Mouse (Mus musculus) midbrain, postnatal 0 days (tissue): ENCODE measurements at regions not wholly inside any gene's neighbourhood (a gene's known extent, or its start where the extent isn't known, plus 50 kb on each side); places are given as distances from the start of the nearest gene placed in this dataset.
A peak's percentile ranks its signal among the peaks of the same experiment; 100 is the strongest.

Experiments
- ATAC-seq: fragments of 200-750 bp; cut with Nextera tagmentation; 2 replicates; pipeline ENCODE4 v1.8.0; 2017; ENCODE audit warnings: moderate number of reproducible peaks, mild to moderate bottlenecking, moderate TSS enrichment, moderate library complexity; ENCODE audit not compliant: low FRiP score
- DNase-seq: peaks from one replicate; pipeline ENCODE4 v3.0.0-alpha.2; 2015; ENCODE audit warnings: low spot score
- H3K27ac ChIP-seq: fragments of 300-500 bp; sonication (generic); 2 replicates; pipeline ENCODE4 v1.5.1; 2014; ENCODE audit warnings: low read depth, mild to moderate bottlenecking, low read length, mixed read lengths
- H3K27me3 ChIP-seq: fragments of 300-500 bp; sonication (generic); 2 replicates; pipeline ENCODE4 v1.6.1; 2014; ENCODE audit warnings: low read length, control low read depth, mixed read lengths; ENCODE audit not compliant: insufficient read depth
- H3K36me3 ChIP-seq: fragments of 300-500 bp; sonication (generic); 2 replicates; pipeline ENCODE4 v1.6.1; 2014; ENCODE audit warnings: low read length, control low read depth, mixed read lengths; ENCODE audit not compliant: insufficient read depth
- H3K4me1 ChIP-seq: fragments of 300-500 bp; sonication (generic); 2 replicates; pipeline ENCODE4 v1.6.1; 2014; ENCODE audit warnings: mild to moderate bottlenecking, control low read depth, antibody characterized with exemption, low read length, mixed read lengths; ENCODE audit not compliant: insufficient read depth
- H3K4me2 ChIP-seq: fragments of 300-500 bp; sonication (generic); 2 replicates; pipeline ENCODE4 v1.6.1; 2014; ENCODE audit warnings: low read depth, mild to moderate bottlenecking, low read length, mixed read lengths; ENCODE audit not compliant: poor library complexity, severe bottlenecking
- H3K4me3 ChIP-seq: fragments of 300-500 bp; sonication (generic); 2 replicates; pipeline ENCODE4 v1.5.1; 2014; ENCODE audit warnings: low read depth, mild to moderate bottlenecking, low read length, moderate library complexity
- H3K9ac ChIP-seq: fragments of 300-500 bp; sonication (generic); replicated peaks from 2 replicates; pipeline ENCODE4 v1.6.1; 2014; ENCODE audit warnings: mild to moderate bottlenecking, low read length, moderate library complexity, mixed read lengths; ENCODE audit not compliant: poor library complexity, severe bottlenecking
- H3K9me3 ChIP-seq: fragments of 300-500 bp; sonication (generic); 2 replicates; pipeline ENCODE4 v1.6.1; 2016; ENCODE audit warnings: low read length, control low read depth
- CTCF ChIP-seq: IDR thresholded peaks from 2 replicates; pipeline ENCODE4 v1.5.1; 2016; ENCODE audit warnings: antibody characterized with exemption, mild to moderate bottlenecking
- WGBS: fragments of 180-500 bp; shearing (Covaris S2); extraction: QIAGEN DNeasy Blood & Tissue Kit; methylation state at CpG from one replicate; pipeline ENCODE4 v1.1.7; 2014; 5-methylcytosine and 5-hydroxymethylcytosine counted together

DNA sequence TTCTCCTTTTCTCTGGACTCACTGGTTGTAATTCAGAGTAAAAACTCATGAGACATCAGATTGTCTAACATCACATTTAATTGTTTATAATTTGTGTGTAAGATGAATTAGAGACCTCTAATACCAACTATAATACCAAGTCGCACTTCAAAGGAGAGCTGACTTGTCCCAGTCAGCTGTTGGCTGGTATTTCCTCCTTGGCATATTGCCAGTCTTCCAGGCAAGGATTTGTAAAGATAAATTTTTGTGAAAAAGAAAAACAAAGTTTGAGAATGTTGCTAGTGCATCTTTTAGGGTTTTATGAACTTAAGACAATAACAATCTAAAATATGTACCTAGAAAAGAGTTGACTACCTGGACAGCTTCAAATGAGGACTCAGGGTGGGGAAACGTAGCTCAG is 321.7 kb upstream of the Gm5148 start:
- Histone ChIP-seq H3K9ac (no peak overlapping the region), H3K9me3 (no peaks in the 10 kb centered on the region), H3K4me3 (no peak overlapping the region), H3K27me3 (no peaks in the 10 kb centered on the region), H3K27ac (no peak overlapping the region), H3K4me2 (no peak overlapping the region), H3K36me3 (no peaks in the 10 kb centered on the region), H3K4me1 (no peaks in the 10 kb centered on the region)
- ATAC-seq (no peak), DNase-seq (peak; percentile 19)
- no peak for TF ChIP-seq CTCF
- 71% methylated on average over 2 of the region's 2 CpGs for WGBS

DNA sequence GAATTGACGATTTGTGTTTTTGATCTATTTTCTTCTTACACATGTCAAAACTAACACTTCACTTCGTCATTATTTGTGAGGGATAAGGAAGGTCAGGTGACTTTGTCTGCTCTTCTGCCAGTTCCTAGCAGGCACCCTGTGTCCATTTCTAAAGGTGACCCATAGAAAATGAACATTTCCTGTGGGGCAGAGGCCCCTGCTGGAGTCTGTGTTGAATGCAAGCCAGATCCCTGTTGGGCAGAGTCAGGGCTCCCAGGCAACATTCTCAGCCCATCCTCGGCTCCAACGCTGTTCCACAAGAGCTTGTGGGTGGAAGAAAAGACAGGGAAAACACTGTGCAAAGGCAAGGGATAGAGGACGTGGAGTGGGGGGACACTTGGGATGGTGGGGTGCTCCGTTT is 321.2 kb upstream of the Gm5148 start:
- DNase-seq, result peak; percentile 48
- ATAC-seq, result no peak
- H3K36me3 ChIP-seq, result no peaks in the 10 kb centered on the region
- H3K9me3 ChIP-seq, result no peaks in the 10 kb centered on the region
- H3K4me2 ChIP-seq, result no peak overlapping the region
- H3K9ac ChIP-seq, result no peak overlapping the region
- TF ChIP-seq CTCF, result peak; percentile 63
- 51% methylated on average over 6 of the region's 6 CpGs for WGBS
- no peak overlapping the region for H3K4me3 ChIP-seq
- no peaks in the 10 kb centered on the region for H3K4me1 ChIP-seq
- no peak overlapping the region for H3K27ac ChIP-seq
- H3K27me3 ChIP-seq, result no peaks in the 10 kb centered on the region

DNA sequence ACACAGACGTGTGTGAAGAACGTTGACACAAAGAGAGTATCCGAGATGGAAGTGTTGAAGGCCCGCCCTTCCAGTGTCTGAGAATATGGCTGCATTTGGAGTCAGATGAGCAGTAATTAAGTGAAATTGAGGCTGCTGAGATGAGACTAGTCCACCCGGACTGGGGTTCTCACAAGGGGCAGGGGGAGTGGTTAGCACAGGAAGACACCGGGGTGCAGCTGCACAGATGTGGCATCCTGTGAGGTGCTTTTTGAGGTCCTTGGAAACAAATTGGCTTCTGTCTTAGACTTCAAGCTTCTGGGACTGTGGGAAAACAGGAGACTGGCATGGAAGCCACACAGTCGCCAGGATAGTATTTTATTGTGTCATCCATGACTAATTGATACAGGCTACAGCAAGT is 320.0 kb upstream of the Gm5148 start:
- DNase-seq, result no peak
- Histone ChIP-seq H3K36me3 (no peaks in the 10 kb centered on the region), H3K27ac (no peak overlapping the region), H3K4me1 (no peaks in the 10 kb centered on the region), H3K4me2 (no peak overlapping the region), H3K9ac (no peak overlapping the region), H3K9me3 (no peaks in the 10 kb centered on the region), H3K27me3 (no peaks in the 10 kb centered on the region), H3K4me3 (no peak overlapping the region)
- ATAC-seq, result no peak; the same call in 1 of the 2 replicates
- 75% methylated on average over 7 of the region's 7 CpGs for WGBS
- TF ChIP-seq CTCF, result no peak

DNA sequence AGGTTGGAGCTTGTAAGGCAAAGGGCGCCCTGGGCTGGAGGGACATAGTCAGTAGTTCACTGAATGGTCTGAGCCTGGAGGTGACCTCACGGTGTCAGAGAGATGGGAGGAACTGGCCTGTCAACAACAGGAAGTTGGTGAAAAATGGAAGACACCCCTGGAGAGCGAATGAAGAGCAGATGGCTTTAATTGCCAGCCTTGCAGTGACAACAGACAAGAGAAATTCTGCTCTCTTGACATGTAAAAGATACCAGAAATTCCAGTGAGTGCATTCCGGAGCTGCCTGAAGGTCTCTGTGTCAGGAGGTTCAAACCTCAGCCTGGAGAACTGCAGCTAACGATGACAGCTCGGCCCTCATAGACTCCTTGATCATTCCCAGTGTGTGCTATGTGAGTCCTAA is 318.3 kb upstream of the Gm5148 start:
- H3K9ac ChIP-seq, result no peak overlapping the region
- H3K9me3 ChIP-seq, result no peaks in the 10 kb centered on the region
- H3K4me3 ChIP-seq, result no peak overlapping the region
- H3K4me2 ChIP-seq, result no peak overlapping the region
- WGBS, result 86% methylated on average over 6 of the region's 6 CpGs
- DNase-seq (no peak), ATAC-seq (no peak)
- H3K27ac ChIP-seq, result no peak overlapping the region
- no peak for TF ChIP-seq CTCF
- no peaks in the 10 kb centered on the region for H3K4me1 ChIP-seq
- H3K36me3 ChIP-seq, result no peaks in the 10 kb centered on the region
- H3K27me3 ChIP-seq, result no peaks in the 10 kb centered on the region

DNA sequence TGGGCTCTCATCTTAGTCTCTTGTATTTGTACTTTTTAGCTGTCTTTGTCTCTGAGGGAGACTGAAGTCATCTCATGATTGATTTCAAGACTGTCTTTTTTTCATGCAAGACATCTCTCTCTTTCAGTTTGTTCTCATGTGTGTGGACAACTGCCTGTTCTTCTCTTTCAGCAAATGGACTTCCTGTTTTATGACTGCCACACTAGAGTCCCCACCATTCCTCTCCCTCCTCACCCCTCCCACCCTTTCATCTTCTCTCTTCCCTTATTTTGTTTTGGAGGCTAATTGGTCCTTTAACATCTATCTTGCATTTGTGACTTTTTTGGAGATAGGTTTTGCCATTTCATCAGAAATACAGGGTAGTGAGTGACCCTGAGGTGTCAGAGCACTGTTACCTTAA is 311.8 kb upstream of the Gm5148 start:
- Histone ChIP-seq H3K9me3 (no peaks in the 10 kb centered on the region), H3K27me3 (no peaks in the 10 kb centered on the region), H3K9ac (no peak overlapping the region), H3K36me3 (no peaks in the 10 kb centered on the region), H3K4me1 (no peaks in the 10 kb centered on the region), H3K27ac (no peak overlapping the region), H3K4me2 (no peak overlapping the region), H3K4me3 (no peak overlapping the region)
- no peak for ATAC-seq
- TF ChIP-seq CTCF, result no peak
- DNase-seq, result no peak

DNA sequence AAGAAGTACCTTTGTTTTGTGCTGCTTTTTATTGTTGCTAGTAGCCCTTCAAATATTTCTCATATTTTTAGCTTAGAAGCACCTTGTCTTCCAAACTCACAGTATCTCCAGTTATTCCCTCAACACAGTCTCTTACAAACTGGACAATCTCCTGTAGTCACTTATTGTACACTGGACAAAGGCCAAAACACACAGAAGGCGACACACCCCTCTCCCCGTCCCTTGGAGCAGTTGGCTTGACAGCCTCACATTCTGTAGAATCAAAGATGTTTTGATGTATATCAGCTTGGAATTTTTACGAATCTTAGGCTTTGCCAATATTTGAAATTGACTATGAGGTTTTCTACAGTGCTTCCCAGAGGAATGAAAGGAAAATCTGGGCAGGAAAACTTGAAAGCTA is 309.8 kb upstream of the Gm5148 start:
- no peaks in the 10 kb centered on the region for H3K4me1 ChIP-seq
- no peaks in the 10 kb centered on the region for H3K27me3 ChIP-seq
- no peak overlapping the region for H3K4me2 ChIP-seq
- DNase-seq (no peak), ATAC-seq (no peak)
- no peak for TF ChIP-seq CTCF
- no peak overlapping the region for H3K4me3 ChIP-seq
- H3K9me3 ChIP-seq, result no peaks in the 10 kb centered on the region
- no peak overlapping the region for H3K27ac ChIP-seq
- 70% methylated on average over 3 of the region's 3 CpGs for WGBS
- H3K36me3 ChIP-seq, result no peaks in the 10 kb centered on the region
- H3K9ac ChIP-seq, result no peak overlapping the region

DNA sequence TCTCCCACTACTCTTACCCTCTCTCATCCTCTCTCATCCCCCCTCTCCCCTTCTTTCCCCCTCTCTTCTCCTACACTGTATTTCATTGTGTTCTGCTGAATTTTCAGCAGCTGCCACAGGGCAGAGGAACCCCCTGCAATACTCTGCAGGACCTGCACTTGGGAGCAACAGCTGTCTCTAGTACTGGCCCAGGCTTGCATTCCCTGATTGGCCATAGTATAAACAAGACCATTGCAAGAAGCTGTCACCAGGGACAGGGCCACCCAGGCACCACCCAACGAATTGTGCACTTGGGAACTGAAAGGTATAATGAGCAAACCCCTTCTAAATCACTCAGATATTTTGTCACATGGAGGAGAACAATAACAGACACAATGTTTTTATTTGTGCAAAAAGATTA is 290.5 kb upstream of the Gm5148 start:
- DNase-seq (no peak), ATAC-seq (no peak)
- Histone ChIP-seq H3K9me3 (no peaks in the 10 kb centered on the region), H3K4me2 (no peak overlapping the region), H3K27ac (no peak overlapping the region), H3K4me1 (no peaks in the 10 kb centered on the region), H3K27me3 (no peaks in the 10 kb centered on the region), H3K4me3 (no peak overlapping the region), H3K36me3 (no peaks in the 10 kb centered on the region), H3K9ac (no peak overlapping the region)
- no peak for TF ChIP-seq CTCF
- 53% methylated on average over 1 of the region's 1 CpGs for WGBS
